Mouse (Mus musculus) layer of hippocampus, adult 11-12 months (tissue): ENCODE data around the gene Gm20388.

Experiments
- DNase-seq: peaks from one replicate; pipeline ENCODE4 v3.0.0; 2022; ENCODE audit warnings: low spot score

The Gm20388 gene

DNA sequence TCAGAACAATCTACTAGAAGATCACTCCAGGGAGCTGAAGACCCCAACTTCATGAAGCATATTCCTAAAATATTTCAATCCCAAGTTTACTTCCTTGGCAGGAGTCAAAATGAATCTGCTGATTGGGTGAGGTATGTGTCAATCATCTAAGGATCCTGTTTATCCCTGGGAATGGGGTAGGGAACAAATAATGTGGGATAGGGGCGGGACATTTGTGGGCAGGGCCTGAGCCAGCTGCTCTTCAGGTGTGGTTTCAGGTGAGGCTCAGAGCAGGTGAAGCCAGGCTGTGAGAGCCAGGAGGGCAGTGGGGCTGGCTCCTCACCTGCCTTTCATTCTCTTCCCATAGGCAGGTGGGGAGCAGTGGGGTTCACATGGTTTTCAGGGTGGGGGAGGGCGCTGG lies 2816.1 kb downstream of the Gm20388 start:
- no peak for DNase-seq

DNA sequence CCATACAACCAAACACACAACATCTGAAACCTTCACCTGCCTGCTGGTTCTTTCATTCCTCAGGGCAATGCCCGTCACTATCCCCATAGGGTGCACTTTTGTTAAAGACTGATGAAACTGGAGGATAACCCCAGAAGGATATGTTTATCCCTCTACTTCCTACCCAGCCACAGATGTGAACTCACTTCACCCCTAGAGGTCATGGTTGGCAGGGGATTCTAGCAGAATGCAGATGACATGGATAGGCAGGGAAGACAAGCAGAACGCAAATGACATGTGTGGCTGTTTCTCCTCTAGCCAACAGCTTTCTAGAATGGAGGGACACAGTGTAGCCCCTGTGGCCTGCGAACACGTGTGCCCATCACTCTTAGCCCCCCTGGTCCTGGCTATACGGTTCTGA lies 2816.8 kb downstream of the Gm20388 start:
- no peak for DNase-seq

DNA sequence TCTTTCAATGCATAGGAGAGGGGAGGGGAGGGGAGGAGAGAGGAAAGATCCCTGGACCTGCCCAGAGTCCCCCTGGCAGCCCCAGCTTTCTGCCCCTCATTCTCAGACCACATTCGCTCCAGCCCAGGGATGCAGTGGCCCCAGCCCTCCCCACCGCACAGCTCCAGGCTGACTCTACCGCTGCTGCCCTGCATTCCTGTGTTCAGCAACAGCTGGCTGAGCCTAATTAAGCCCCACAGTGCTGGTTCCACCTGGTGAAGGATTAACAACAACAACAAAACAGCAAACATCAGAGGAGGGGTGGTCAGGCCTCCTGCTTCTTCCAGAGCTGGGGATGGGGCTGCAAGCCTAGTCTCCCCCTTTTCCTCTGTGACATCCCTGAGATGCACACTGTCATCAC lies 2818.0 kb downstream of the Gm20388 start:
- DNase-seq, result no peak

DNA sequence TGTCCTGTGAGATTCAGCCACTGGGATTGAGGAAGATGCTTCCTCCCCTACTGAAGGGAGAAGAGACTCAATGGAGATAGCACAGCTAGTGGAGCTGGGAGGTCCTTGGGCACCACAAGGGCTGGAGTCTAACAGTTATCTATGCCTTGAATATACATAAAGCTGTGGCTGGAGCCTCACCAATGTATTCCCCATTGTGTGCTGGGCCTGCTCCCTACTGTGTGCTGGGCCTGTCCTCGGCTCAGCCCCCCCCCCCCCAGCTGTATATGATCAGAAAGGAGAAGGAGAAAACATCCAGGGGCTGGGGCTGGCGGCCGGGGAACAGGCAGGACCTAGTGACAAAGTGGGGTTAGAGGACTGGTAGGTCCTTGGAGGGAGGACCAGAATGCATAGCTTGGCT lies 2824.5 kb downstream of the Gm20388 start:
- no peak for DNase-seq

DNA sequence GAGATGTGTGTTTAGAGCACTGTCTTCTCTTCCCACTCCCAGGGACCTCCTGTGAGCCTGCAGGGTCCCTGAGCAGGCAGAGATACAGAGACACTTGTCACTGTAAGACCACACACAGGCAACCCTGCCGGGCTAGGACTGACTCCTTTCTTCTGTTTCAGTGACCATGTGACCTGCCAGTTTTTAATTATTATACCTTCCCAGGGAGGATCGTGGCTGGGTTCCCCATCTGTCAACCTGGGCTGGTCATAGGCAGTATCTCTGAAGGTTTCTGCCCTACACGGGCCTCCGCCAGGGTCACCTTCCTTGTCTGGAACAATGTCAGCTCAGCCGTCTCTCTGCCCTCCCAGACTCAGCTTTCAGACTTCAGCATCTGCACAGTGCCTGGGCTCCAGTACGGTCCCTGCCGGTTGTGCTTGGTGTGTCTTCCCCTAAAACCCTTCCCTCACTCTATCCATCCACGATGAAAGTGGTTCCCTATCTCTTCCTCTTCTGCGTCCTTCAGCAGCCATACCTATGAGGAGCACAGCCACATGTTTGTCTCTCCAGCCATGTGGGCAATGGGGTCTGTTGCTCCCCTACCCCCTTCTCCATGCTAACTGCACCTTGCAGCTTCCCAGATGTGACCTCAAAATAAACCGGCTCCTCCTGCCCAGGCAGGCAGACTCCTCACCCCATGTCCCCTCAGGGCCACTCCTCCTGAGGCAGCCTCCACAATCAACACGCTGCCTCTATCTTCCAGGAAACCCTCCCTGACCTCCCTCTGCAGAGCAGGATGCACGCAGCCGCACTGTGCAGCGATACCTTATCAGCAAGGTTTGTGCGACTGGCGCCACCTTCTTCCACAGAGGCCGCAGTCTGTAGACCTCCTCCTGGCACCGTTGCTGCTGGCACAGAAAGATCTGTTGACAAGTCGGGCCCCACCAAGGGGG lies 2825.2 kb downstream of the Gm20388 start:
- no peak for DNase-seq

DNA sequence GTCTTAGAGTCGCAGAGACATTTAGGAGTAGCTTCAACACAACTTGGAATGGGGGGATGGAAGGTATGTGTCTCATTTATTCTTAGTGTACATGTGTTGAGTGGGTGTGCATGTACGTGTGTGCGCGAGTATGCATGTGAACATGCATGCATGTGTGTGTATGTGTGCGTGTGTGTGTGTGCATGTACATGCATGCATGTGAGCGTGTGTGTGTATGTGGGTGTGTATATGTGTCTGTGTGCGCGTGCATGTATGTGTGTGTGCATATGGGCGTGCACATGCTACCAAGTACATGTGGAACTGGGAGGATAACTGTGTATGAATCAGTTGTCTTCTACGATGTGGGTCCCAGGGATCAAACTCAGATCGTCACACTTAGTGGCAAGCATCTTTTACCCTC lies 2826.0 kb downstream of the Gm20388 start:
- DNase-seq, result no peak

DNA sequence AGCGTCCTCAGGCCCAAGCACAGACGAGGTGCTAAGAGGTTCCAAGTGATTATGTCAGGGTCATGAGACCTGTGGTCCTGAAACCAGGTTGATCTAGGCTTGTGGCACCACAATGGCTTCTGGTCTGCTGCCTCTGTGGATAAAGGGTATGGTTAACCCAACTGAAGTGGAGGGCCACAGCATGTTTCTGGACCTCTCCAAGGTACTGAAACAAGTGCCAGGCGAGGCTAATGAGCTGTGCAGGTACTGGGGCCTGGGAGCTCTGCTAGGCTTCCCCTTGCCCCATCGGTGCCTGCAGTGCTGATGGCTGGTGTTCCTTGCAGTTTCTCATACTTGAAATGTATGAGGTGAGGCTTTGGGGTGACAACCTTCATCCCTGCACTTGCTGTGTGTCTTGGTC lies 2826.4 kb downstream of the Gm20388 start:
- DNase-seq, result no peak

DNA sequence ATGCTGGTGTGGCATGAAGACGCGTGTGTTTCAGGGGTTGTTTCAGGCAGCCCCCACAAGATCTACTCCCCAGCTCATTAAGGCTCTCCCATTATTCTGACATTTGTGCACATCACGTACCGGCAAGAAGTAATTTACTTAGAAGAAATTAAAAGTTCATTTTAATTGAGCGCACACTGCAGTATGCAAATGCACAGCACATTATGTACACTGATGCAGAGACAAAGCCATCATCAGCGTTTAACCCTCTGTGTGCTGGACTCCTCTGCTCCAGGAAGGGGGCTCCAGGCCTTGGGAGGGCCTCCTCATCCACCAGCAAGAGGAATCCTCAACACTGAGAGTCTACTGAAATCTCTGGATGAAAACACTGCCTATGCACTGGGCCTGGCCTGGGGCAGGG lies 2827.2 kb downstream of the Gm20388 start:
- no peak for DNase-seq

DNA sequence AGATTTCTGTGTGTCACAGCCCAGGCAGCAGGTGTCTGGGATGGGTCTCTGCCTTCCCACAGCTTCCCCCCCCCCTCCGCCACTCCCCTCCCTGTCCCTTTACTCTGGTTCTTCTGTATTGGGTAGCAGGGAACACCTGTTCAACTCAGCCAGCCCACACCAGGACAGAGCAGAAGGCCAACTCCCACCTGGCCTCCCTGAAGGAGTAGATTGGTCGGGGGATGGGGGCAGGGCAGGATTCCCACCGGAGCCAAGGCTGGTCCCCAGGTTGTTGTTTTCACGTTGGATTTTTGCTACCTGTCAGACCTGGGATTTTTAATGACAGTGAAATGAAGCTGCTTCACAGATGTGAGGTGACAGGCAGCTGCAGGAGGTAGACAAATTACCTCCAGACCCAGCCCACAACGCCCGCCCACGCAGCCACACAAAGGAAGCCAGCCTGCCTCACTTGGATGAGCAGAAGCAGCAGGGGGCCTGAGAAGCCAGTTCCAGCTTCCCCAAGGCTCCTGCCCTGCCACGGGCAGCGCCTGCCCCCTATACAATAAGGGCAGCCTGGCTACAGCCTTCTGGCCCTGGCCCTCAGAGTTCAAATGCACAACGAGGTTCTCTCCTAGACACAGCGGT lies 2828.6 kb downstream of the Gm20388 start:
- no peak for DNase-seq

DNA sequence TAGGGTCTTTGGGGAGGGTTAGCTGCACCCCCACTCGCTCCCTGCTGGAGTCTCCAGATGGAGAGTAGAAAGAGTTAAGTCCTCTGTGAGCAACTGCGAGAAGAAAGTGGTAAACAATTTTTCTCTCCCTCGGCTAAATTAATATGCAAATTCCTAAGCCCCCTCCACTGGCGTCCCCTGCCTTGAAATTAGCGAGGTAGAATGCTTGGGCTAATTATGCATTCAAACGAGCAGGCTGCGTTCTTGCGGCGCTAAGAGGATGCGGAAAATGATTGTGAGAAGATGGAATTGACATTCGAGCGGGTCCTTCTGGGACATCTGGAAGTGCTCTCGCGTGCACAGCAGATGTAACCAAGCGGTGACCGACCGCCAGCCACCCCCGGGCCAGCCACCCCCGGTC lies 2831.8 kb downstream of the Gm20388 start:
- DNase-seq, result no peak

DNA sequence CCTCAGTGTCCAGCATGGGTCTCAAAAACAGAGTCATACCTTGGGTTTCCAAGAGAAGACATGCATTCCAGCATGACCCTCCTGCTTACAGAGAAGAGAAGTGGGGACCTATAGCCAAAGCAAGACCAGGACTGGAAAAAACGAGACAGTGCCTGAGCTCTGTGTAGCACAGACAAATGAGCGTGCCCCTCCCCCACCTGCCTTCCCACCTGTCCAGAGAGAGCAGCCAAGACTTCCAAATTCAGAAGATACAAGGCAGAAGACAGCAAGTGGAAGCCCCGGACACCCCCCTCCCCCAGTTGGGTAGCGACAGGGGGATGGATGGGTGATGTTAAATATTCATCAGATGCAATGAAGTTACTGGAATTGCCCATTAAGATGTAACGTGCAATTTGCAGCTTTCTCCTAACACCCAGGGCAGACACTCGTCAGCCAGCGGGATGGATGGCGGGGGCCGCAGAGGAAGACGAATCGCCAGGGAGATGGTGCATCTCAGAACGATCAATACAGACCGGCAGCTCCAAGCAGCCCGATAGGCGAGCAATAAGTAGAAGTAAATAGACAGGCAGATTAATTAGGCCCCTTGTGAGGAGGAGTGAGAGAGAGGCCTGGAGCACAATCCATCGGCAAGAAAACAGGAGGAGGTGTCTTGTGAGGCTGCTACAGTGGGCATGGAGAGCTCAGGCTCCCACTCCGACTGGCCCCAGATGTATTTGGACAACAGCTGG lies 2834.5 kb downstream of the Gm20388 start:
- DNase-seq, result no peak

DNA sequence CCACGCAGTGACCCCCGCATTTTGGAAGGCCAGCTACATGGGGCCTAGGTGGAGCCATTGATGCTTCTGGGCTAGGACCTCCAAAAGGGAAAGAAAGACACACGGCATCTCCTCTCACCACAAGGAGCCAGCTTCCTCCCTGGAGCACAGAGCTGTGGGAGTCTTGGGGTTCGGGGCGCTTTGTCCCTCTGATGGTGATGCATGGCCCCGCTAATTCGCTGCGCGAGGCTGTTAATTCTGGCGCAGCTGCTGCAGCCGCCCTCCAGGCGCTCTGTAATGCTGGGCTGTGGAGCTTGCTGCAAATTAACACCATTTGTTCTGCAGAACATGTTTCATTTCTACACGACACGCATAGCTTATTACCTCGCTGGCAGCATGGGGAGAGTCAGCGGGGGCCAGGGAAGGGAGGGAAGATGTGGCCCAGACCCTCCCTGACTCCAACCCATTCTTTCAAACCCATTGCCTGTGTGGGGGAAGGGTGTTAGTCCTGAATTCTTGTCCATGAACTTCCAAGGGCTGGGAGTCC lies 2835.2 kb downstream of the Gm20388 start:
- DNase-seq, result no peak

DNA sequence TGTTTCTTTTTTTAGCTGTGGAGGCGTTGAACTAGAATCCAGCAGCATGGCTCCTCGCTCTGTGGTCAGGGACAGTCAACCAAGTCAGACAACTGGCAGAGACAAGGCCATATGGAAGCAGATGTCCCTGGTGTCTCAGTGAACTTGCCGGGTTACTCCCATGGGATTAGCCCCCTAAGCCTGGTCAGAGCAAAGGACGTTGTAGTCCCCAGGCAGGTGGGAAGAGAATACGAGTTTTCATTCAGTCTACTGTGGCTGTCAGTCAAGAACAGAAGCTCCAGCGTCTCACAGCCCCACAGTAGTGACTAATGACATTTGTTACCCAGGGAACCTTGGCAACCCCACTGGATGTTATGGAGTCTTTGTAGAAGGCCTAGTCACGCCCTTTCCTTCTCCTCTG lies 2835.8 kb downstream of the Gm20388 start:
- DNase-seq, result no peak

DNA sequence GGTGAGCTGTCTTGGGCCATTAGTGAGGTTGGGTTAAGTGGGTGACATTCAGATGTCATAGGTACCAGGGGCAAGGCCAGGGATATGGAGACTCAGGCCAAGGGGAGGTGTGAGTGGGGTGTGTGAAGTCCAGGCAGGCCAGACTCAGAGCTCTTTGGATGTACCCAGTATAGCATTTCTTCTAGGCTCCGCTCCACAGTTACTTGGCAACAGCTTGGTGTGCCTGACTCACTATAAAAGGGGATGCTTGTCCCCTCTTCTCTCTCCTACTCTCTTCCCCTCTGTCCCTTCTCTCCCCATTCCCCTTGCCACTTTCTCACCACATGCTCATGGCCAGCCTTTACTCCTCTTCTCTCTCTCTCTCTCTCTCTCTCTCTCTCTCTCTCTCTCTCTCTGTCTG lies 2837.2 kb downstream of the Gm20388 start:
- no peak for DNase-seq

DNA sequence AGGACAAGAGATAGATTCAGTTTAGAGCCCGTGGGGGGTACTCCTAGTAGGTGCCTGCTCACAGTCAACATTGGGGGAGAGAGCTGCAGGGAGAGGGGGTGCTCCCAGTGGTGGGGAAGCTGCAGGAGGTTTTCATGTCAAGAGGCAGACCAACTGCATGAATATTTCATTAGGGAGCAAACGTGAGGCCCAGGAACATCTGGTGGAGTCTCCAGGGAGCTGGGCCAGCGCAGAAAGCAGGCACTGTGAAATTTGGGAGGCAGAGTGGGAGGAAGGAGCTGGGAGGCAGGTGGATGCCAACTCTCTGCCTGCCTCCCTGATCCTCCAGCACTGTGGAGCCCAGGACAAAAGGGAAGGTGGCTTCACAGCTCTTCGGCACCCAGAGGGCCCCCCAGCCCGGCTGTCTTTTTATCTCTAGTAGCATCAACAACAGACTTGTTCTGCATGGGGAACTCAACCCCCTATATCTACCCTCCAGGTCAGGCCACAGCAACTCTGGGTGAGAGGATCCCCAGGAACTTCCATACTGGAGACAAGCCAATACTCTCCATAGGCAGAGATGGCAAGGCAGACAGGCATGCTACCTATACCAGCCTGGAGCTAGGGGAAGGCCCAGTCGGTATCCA lies 2838.8 kb downstream of the Gm20388 start:
- DNase-seq, result no peak

DNA sequence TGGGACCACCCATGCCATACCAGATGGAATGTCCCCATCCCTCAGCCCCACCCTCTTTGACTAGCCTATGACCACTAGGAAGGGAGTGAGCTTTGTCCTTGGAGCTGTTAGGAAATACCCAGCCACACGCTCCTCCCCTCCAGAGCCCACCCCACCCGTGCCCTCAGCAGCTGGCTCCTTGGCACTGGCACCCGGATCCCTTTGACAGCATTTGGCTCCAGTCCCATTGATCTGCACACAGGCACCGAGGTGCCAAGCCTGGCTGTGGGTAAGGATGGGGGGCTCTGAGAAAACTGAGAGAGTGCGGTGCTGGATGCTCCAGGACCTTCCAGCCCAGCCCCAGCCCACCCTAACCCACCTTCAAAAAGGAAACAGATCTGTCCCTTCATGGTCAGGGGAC lies 2840.7 kb downstream of the Gm20388 start:
- DNase-seq, result peak; percentile 46

DNA sequence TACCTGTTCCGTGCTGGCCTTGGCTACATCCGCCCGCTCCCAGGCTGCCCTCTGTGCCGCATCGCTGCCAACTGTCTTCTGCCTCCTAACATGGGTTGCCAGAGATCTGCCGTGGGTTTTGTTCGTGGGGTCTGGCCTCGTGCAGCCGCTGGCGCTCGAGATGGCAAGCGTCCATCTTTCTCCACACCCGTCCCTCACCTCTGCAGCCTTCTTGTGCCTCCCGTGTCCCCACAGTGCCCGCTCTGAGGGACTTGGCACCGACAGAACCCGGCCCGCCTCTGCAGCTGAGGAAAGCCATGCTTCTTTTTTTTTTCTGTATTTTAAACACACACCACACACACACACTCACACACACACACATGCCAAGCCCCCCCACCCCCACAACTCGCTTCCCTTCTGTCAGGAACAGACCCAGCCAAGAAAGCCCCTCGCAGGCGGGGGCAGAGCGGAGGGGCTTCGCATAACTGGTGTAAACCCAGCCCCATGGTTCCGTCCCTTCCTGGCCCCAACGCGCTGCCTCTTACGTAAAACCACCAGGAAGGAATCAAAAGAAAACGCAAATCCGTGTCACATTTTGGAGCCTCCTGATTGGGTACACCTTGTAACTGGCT lies 2841.6 kb downstream of the Gm20388 start:
- peak; percentile 54 for DNase-seq

DNA sequence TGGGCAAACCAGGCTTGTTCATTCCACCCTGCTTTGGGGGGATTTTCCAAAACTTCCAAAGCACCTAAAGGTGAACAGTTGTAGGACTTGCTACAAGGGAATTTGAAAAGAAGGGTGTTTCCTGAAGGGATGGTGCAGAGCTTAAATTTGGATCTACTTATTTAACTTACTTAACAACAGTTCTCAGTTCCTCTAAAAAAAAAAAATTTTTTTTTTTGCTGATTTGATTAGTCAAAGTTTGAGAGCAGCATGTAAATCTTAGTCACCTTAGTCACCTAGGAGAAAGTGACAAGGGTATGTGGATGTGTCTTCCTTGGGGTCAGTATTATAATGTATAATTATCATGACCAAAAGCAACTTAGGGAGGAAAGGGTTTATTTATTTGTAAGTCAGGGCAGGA lies 2848.0 kb downstream of the Gm20388 start:
- DNase-seq, result no peak

DNA sequence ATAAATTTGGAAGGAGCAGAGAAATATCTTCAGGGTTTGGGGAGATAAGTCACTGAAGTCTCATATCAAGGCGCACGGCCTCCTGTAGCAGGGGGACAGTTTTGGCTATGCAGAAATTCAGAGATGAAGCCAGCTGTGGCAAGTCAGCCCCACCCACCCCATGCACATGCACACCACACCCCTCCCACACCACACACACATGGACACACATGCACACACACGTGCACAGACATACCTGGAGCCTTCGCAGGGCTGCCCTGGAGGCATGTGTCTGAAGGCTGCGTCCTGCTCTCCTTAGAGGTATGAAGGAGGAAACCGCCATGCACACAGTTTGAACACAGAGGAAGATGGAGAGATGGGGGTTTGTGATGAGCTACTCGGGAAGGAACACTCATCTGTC lies 2849.5 kb downstream of the Gm20388 start:
- DNase-seq, result no peak

DNA sequence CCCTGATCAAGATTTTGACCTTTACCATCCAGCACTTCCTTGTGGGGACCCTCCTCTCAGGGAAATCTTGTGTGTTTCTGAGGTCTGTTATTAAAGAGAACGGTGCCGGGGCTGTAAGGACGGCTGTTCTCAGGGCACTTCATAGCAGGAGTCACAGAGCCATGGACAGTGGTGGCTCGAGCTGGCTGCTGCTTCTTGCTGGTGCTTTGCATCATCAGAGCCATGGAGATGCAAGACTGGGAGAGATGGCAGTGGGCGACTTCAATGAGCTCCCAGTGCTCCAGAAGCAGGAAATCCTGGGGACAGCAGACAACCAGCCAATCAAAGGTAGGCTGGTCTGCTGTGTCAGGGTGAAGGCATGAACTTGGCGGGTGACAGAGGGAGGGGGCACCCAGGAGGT lies 2850.5 kb downstream of the Gm20388 start:
- no peak for DNase-seq

DNA sequence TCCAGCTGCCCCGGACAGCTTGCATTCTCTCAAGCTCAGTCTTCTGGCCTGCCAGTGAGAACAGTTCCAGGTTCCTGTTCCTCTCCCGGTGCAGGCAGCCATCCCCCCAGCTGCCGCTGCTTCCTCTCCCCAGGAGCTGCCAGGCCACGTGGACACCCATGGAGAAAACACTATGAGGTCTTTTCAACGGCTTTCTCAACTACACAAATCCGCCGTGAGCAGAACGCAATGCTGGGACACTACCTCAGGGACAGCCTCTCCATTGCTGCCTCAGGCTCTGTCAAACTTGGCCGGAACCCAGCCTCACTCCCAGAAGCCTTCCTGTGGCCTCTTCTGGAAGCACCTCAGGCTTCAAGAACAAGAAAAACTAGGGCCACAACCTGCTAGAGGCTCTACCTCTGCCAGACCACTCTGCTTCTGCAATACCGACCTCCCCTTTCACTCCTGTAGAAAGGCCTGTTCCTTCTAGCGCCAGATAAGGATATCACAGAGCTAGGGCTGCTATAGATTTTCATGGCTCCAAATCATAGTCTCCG lies 2852.2 kb downstream of the Gm20388 start:
- DNase-seq, result peak; percentile 25
